Mouse (Mus musculus) heart, embryonic 10.5 days (tissue): ENCODE data around the gene Tob1. TPM values are rescaled to one million over a fixed set of nuclear protein-coding genes. Genes with fewer than 3 reads are reported as not detected.

ENCODE experiments used
- DNase-seq: peaks from one replicate; pipeline ENCODE4 v3.0.0-alpha.2; 2017; ENCODE audit warnings: low spot score
- H3K27ac ChIP-seq: fragments of 300-500 bp; sonication (generic); 2 replicates; pipeline ENCODE4 v1.5.1; 2016; ENCODE audit warnings: mild to moderate bottlenecking
- H3K27me3 ChIP-seq: fragments of 300-500 bp; sonication (generic); 2 replicates; pipeline ENCODE4 v1.6.1; 2016; ENCODE audit warnings: mild to moderate bottlenecking; ENCODE audit not compliant: poor library complexity, insufficient read depth, severe bottlenecking
- H3K36me3 ChIP-seq: fragments of 300-500 bp; sonication (generic); 2 replicates; pipeline ENCODE4 v1.6.1; 2016; ENCODE audit warnings: mild to moderate bottlenecking, moderate library complexity
- H3K4me1 ChIP-seq: fragments of 300-500 bp; sonication (generic); 2 replicates; pipeline ENCODE4 v1.6.1; 2016; ENCODE audit warnings: mild to moderate bottlenecking
- H3K4me3 ChIP-seq: fragments of 300-500 bp; sonication (generic); 2 replicates; pipeline ENCODE4 v1.5.1; 2016; ENCODE audit warnings: mild to moderate bottlenecking, moderate library complexity
- H3K9me3 ChIP-seq: fragments of 300-500 bp; sonication (generic); 2 replicates; pipeline ENCODE4 v1.6.1; 2016; ENCODE audit warnings: mild to moderate bottlenecking, moderate library complexity
- WGBS: fragments of 180-500 bp; shearing (Covaris S2); methylation state at CpG from one replicate; pipeline ENCODE4 v1.1.7; 2016; 5-methylcytosine and 5-hydroxymethylcytosine counted together
- polyA plus RNA-seq: library from polyadenylated mRNA; unstranded; fragments of >200 nt; fragmentation: Nextera tagmentation; extraction: Ambion mirVana; gene quantifications from 2 replicates; pipeline ENCODE4 v1.2.1, GENCODE M21; 2016

The Tob1 gene
- polyA plus RNA-seq, 1 experiment from 2014 or later, result 18.5 TPM

GRCm38 (mm10) chr11:94202106-94202505 lies 9.1 kb upstream of the Tob1 start:
- no peaks in the 10 kb centered on the region for H3K27me3 ChIP-seq
- H3K4me1 ChIP-seq, result peaks cover 7% of the 10 kb centered on the region; the same call in 1 of the 2 replicates
- no peak overlapping the region for H3K27ac ChIP-seq
- no peak overlapping the region for H3K4me3 ChIP-seq
- no peaks in the 10 kb centered on the region for H3K9me3 ChIP-seq
- H3K36me3 ChIP-seq, result no peaks in the 10 kb centered on the region
- DNase-seq, result no peak
- WGBS, result 85% methylated on average over 5 of the region's 5 CpGs

GRCm38 (mm10) chr11:94203066-94203465 lies 8.2 kb upstream of the Tob1 start:
- H3K9me3 ChIP-seq, result no peaks in the 10 kb centered on the region
- DNase-seq, result no peak
- WGBS, result 80% methylated on average over 3 of the region's 3 CpGs
- no peak overlapping the region for H3K4me3 ChIP-seq
- no peaks in the 10 kb centered on the region for H3K36me3 ChIP-seq
- H3K27me3 ChIP-seq, result no peaks in the 10 kb centered on the region
- H3K27ac ChIP-seq, result no peak overlapping the region
- H3K4me1 ChIP-seq, result peaks cover 7% of the 10 kb centered on the region; the same call in 1 of the 2 replicates

GRCm38 (mm10) chr11:94206398-94207114 lies 4.7 kb upstream of the Tob1 start:
- no peaks in the 10 kb centered on the region for H3K27me3 ChIP-seq
- no peaks in the 10 kb centered on the region for H3K36me3 ChIP-seq
- DNase-seq, result no peak
- H3K4me3 ChIP-seq, result no peak overlapping the region
- H3K4me1 ChIP-seq, result peaks cover 4% of the 10 kb centered on the region; the same call in 1 of the 2 replicates
- 70% methylated on average over 10 of the region's 10 CpGs for WGBS
- H3K9me3 ChIP-seq, result no peaks in the 10 kb centered on the region
- no peak overlapping the region for H3K27ac ChIP-seq

GRCm38 (mm10) chr11:94208811-94209675 lies 2.2 kb upstream of the Tob1 start:
- DNase-seq, result no peak
- Histone ChIP-seq H3K27me3 (no peaks in the 10 kb centered on the region), H3K36me3 (peaks cover 8% of the 10 kb centered on the region), H3K4me1 (peaks cover 14% of the 10 kb centered on the region), H3K9me3 (no peaks in the 10 kb centered on the region), H3K27ac (peak overlapping the region; percentile 99; the same call in 1 of the 2 replicates), H3K4me3 (peak overlapping the region; percentile 97; the same call in 1 of the 2 replicates)
- WGBS, result 43% methylated on average over 8 of the region's 8 CpGs

GRCm38 (mm10) chr11:94209695-94210131 lies 1.5 kb upstream of the Tob1 start:
- H3K9me3 ChIP-seq, result no peaks in the 10 kb centered on the region
- no peak for DNase-seq
- peak overlapping the region; percentile 97 for H3K4me3 ChIP-seq
- H3K4me1 ChIP-seq, result peaks cover 18% of the 10 kb centered on the region
- H3K27ac ChIP-seq, result peak overlapping the region; percentile 99
- peaks cover 14% of the 10 kb centered on the region for H3K36me3 ChIP-seq
- no peaks in the 10 kb centered on the region for H3K27me3 ChIP-seq
- WGBS, result 3% methylated on average over 14 of the region's 14 CpGs

GRCm38 (mm10) chr11:94210191-94211086 lies 815 bp upstream of the Tob1 start:
- peaks cover 18% of the 10 kb centered on the region for H3K4me1 ChIP-seq
- under 1% methylated on average over 50 of the region's 56 CpGs for WGBS
- DNase-seq, result peak; percentile 99
- peak overlapping the region; percentile 99 for H3K27ac ChIP-seq
- H3K9me3 ChIP-seq, result no peaks in the 10 kb centered on the region
- H3K36me3 ChIP-seq, result peaks cover 14% of the 10 kb centered on the region
- H3K27me3 ChIP-seq, result no peaks in the 10 kb centered on the region
- peak overlapping the region; percentile 97 for H3K4me3 ChIP-seq

- Histone ChIP-seq H3K27ac (peak overlapping the region; percentile 99), H3K4me1 (peaks cover 14% of the 10 kb centered on the region), H3K36me3 (peaks cover 14% of the 10 kb centered on the region), H3K4me3 (peak overlapping the region; percentile 97), H3K9me3 (no peaks in the 10 kb centered on the region), H3K27me3 (no peaks in the 10 kb centered on the region)
- peak; percentile 89 for DNase-seq
- WGBS, result 1% methylated on average over 59 of the region's 61 CpGs
Observed at GRCm38 (mm10) chr11:94211651-94212488, 616 bp downstream of the Tob1 start.

GRCm38 (mm10) chr11:94212489-94212836 lies 1.2 kb downstream of the Tob1 start:
- Histone ChIP-seq H3K27me3 (no peaks in the 10 kb centered on the region), H3K9me3 (no peaks in the 10 kb centered on the region), H3K27ac (peak overlapping the region; percentile 99), H3K36me3 (peaks cover 14% of the 10 kb centered on the region), H3K4me3 (peak overlapping the region; percentile 97), H3K4me1 (peaks cover 14% of the 10 kb centered on the region)
- WGBS, result 3% methylated on average over 7 of the region's 7 CpGs
- no peak for DNase-seq

- WGBS, result 80% methylated on average over 4 of the region's 4 CpGs
- Histone ChIP-seq H3K27ac (no peak overlapping the region), H3K9me3 (no peaks in the 10 kb centered on the region)
Observed at GRCm38 (mm10) chr11:94212997-94213396, 1.7 kb downstream of the Tob1 start.

GRCm38 (mm10) chr11:94213735-94214594 lies 2.7 kb downstream of the Tob1 start:
- Histone ChIP-seq H3K27me3 (no peaks in the 10 kb centered on the region), H3K4me1 (peaks cover 14% of the 10 kb centered on the region), H3K9me3 (no peaks in the 10 kb centered on the region), H3K36me3 (peaks cover 14% of the 10 kb centered on the region), H3K4me3 (peak overlapping the region; percentile 23; the same call in 1 of the 2 replicates), H3K27ac (no peak overlapping the region)
- WGBS, result 90% methylated on average over 29 of the region's 29 CpGs
- no peak for DNase-seq

More at GRCm38 (mm10) chr11:94212997-94213396, 1.7 kb downstream of the Tob1 start:
- no peaks in the 10 kb centered on the region for H3K27me3 ChIP-seq
- H3K36me3 ChIP-seq, result peaks cover 14% of the 10 kb centered on the region
- no peak for DNase-seq
- peak overlapping the region; percentile 97 for H3K4me3 ChIP-seq
- H3K4me1 ChIP-seq, result peaks cover 14% of the 10 kb centered on the region

- WGBS, result 94% methylated on average over 3 of the region's 3 CpGs
- Histone ChIP-seq H3K4me3 (no peak overlapping the region), H3K9me3 (no peaks in the 10 kb centered on the region), H3K4me1 (peaks cover 14% of the 10 kb centered on the region), H3K36me3 (peaks cover 14% of the 10 kb centered on the region), H3K27ac (no peak overlapping the region), H3K27me3 (no peaks in the 10 kb centered on the region)
- DNase-seq, result no peak
Observed at GRCm38 (mm10) chr11:94215581-94215980, 4.3 kb downstream of the Tob1 start.
